23 mouse cellular contexts compared by ENCODE assay signal in genomic region chr6:37222947-37223510, GRCm38 (mm10).
DNase-seq lines count a peak whose midpoint lies in the region; ATAC-seq lines count a peak whose summit lies in the region.
"Had no signal": no experiment of that assay in that cellular context is flagged by ENCODE, and none has a peak within 500 bp of the region (broad histone marks: within the 10 kb centered on the region; RNA-seq: fewer than 3 reads in every experiment).

No protein-coding gene starts in this region.

- peaks cover 3% of the 10 kb centered on the region; the same call in 1 of the 2 replicates for H3K4me1 ChIP-seq in neural tube, embryonic 15.5 days
- H3K4me1 ChIP-seq: neural tube, embryonic 12.5 days had no signal

- DNase-seq in heart, adult 11 months: peak; percentile 83
- no peak for DNase-seq in heart, postnatal 14 days
- DNase-seq in lung, postnatal 36 days: peak; percentile 9
- DNase-seq in lung, adult 18-20 months: no peak
- DNase-seq in adrenal gland, adult 2 months: no peak
- DNase-seq: cerebellum, adult 9-10 months; embryo, embryonic 11 days; gastrocnemius, adult 2 months; heart, adult 2 months; heart, postnatal 36 days; kidney, adult 2 months; kidney, postnatal 4 days; layer of hippocampus, postnatal 36 days had no signal

- 66% methylated on average over 7 of the region's 7 CpGs for WGBS in neural tube, embryonic 15.5 days

- H3K9ac ChIP-seq in neural tube, embryonic 15.5 days (replicated peaks): no peak overlapping the region
- H3K9ac ChIP-seq: limb, embryonic 12.5 days; neural tube, embryonic 12.5 days; stomach, embryonic 15.5 days had no signal

- H3K36me3 ChIP-seq in neural tube, embryonic 15.5 days: no peaks in the 10 kb centered on the region
- H3K36me3 ChIP-seq: limb, embryonic 12.5 days; neural tube, embryonic 12.5 days; stomach, embryonic 15.5 days had no signal

- no peaks in the 10 kb centered on the region for H3K9me3 ChIP-seq in neural tube, embryonic 15.5 days (replicated peaks)
- H3K9me3 ChIP-seq: limb, embryonic 12.5 days; neural tube, embryonic 12.5 days; stomach, embryonic 15.5 days had no signal

- ATAC-seq in common myeloid progenitor, adult 5-6 weeks (replicated peaks; ENCODE audit: low read depth, poor library complexity, severe bottlenecking): peak; percentile 93
- ATAC-seq in megakaryocyte progenitor cell, adult 5-6 weeks (replicated peaks; ENCODE audit: poor library complexity): peak; percentile 97
- ATAC-seq in neural tube, embryonic 15.5 days (ENCODE audit: low FRiP score): no peak
- ATAC-seq: forebrain, embryonic 14.5 days; midbrain, embryonic 16.5 days; Patski had no signal

- H3K4me3 ChIP-seq in neural tube, embryonic 15.5 days (replicated peaks): no peak overlapping the region
- H3K4me3 ChIP-seq: gastrocnemius, adult 2 months; heart, adult 2 months; limb, embryonic 12.5 days; neural tube, embryonic 12.5 days; stomach, embryonic 15.5 days had no signal

- intact Hi-C loops in heart, postnatal 14 days (cut with DNase I): loop anchor here (10.0 kb wide), 1 partner anchor 232 kb away; no protein-coding TSS in a partner anchor

- no peak overlapping the region for H3K4me2 ChIP-seq in neural tube, embryonic 15.5 days
- H3K4me2 ChIP-seq: limb, embryonic 12.5 days; neural tube, embryonic 12.5 days; stomach, embryonic 15.5 days had no signal

- no peak overlapping the region for H3K27ac ChIP-seq in neural tube, embryonic 15.5 days (replicated peaks)
- H3K27ac ChIP-seq: gastrocnemius, adult 2 months; heart, adult 2 months; hindbrain, postnatal 0 days; limb, embryonic 12.5 days; neural tube, embryonic 12.5 days; stomach, embryonic 15.5 days had no signal

- H3K27me3 ChIP-seq in neural tube, embryonic 15.5 days (replicated peaks): no peaks in the 10 kb centered on the region
- H3K27me3 ChIP-seq: limb, embryonic 12.5 days; neural tube, embryonic 12.5 days; Patski; stomach, embryonic 15.5 days had no signal

Comparison
In these comparisons a context has a peak if more than half of its experiments do, and no peak if none do; other contexts are left out.
1. DNase-seq: peak in heart, adult 11 months (single experiment) and lung, postnatal 36 days (single experiment); none in heart, postnatal 14 days (0 of 2), lung, adult 18-20 months (0 of 2) and adrenal gland, adult 2 months (single experiment).